Mouse (Mus musculus): ENCODE data around the gene Utp18. TPM values are rescaled to one million over a fixed set of nuclear protein-coding genes. Genes with fewer than 3 reads are reported as not detected.

Utp18 gene
- total and polyA plus RNA-seq, 3 experiments: 2.9 to 11.3 (median 9.9) TPM

DNA sequence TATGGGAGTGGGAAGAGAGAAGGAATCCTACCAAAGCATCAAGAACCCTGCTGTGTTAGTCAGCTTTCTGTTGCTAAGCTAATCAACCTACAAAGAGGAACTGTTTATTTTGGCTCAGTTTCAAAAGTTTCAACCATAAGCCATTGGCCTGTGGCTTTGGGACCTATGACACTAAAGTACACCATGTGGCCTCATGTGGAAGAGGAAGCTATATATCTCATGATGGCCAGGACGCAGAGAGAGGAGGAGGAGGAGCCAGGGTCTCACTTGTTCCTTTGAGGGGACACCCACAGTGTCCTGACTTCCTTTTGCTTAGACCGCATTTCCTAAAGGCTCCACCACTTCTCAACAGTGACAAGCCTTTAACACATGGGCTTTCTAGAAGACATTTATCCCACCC lies 64.0 kb downstream of the Utp18 start:
- intact Hi-C loops (cut with DNase I): no loop called here
- Histone ChIP-seq H3K79me2 (replicated peaks; ENCODE audit: control insufficient read depth, insufficient read depth, low read length) (no peaks in the 10 kb centered on the region), H3K9ac (ENCODE audit: low read depth, low read length) (no peak overlapping the region), H3K36me3 (ENCODE audit: control insufficient read depth, insufficient read depth, low read length) (no peaks in the 10 kb centered on the region), H3K4me3 (no peak overlapping the region), H3K4me1 (ENCODE audit: control insufficient read depth, insufficient read depth, low read length) (no peaks in the 10 kb centered on the region), H3K27me3 (ENCODE audit: control insufficient read depth, insufficient read depth, low read length) (no peaks in the 10 kb centered on the region), H3K27ac (no peak overlapping the region)
- whole genome bisulfite sequencing: 17% methylated on average over 2 of the region's 2 CpGs
- TF ChIP-seq EP300 (IDR thresholded peaks at IDR 0.05; ENCODE audit: insufficient read depth, low read depth, low read length) (no peak), CTCF (IDR thresholded peaks at IDR 0.05) (no peak), POLR2A (IDR thresholded peaks at IDR 0.05; ENCODE audit: insufficient read depth, low read depth, low read length) (no peak)
- peak in 1 of 2 experiments; percentile 20 for DNase-seq

- intact Hi-C loops (cut with DNase I): loop anchor here (10.0 kb wide), 1 partner anchor 673 kb away; no protein-coding TSS in a partner anchor
- no peak overlapping the region for H3K27ac ChIP-seq
- H3K79me2 ChIP-seq (replicated peaks; ENCODE audit: control insufficient read depth, insufficient read depth, low read length): no peaks in the 10 kb centered on the region
- no peaks in the 10 kb centered on the region for H3K36me3 ChIP-seq (ENCODE audit: control insufficient read depth, insufficient read depth, low read length)
- TF ChIP-seq CTCF (IDR thresholded peaks at IDR 0.05) (no peak), POLR2A (IDR thresholded peaks at IDR 0.05; ENCODE audit: insufficient read depth, low read depth, low read length) (no peak), EP300 (IDR thresholded peaks at IDR 0.05; ENCODE audit: insufficient read depth, low read depth, low read length) (no peak)
- 39% methylated on average over 15 of the region's 15 CpGs for WGBS
- H3K4me3 ChIP-seq: no peak overlapping the region
- H3K9ac ChIP-seq (ENCODE audit: low read depth, low read length): no peak overlapping the region
- no peaks in the 10 kb centered on the region for H3K27me3 ChIP-seq (ENCODE audit: control insufficient read depth, insufficient read depth, low read length)
- no peaks in the 10 kb centered on the region for H3K4me1 ChIP-seq (ENCODE audit: control insufficient read depth, insufficient read depth, low read length)
- no peak for DNase-seq
Measured at GRCm38 (mm10) chr11:93817966-93818738, 67.4 kb downstream of the Utp18 start.

- Histone ChIP-seq H3K27me3 (ENCODE audit: control insufficient read depth, insufficient read depth, low read length) (no peaks in the 10 kb centered on the region), H3K4me1 (ENCODE audit: control insufficient read depth, insufficient read depth, low read length) (no peaks in the 10 kb centered on the region), H3K79me2 (replicated peaks; ENCODE audit: control insufficient read depth, insufficient read depth, low read length) (no peaks in the 10 kb centered on the region), H3K9ac (ENCODE audit: low read depth, low read length) (no peak overlapping the region), H3K36me3 (ENCODE audit: control insufficient read depth, insufficient read depth, low read length) (no peaks in the 10 kb centered on the region), H3K27ac (no peak overlapping the region), H3K4me3 (no peak overlapping the region)
- TF ChIP-seq EP300 (IDR thresholded peaks at IDR 0.05; ENCODE audit: insufficient read depth, low read depth, low read length) (no peak), CTCF (IDR thresholded peaks at IDR 0.05) (no peak)
- WGBS: 76% methylated on average over 4 of the region's 4 CpGs
- no peak for DNase-seq
- intact Hi-C loops (cut with DNase I): loop anchor here (1.0 to 10.0 kb wide), 3 partner anchors 262 to 668 kb away; no protein-coding TSS in a partner anchor
Measured at GRCm38 (mm10) chr11:93812955-93813354, 72.6 kb downstream of the Utp18 start.

- no peak overlapping the region for H3K9ac ChIP-seq (ENCODE audit: low read depth, low read length)
- no peaks in the 10 kb centered on the region for H3K36me3 ChIP-seq (ENCODE audit: control insufficient read depth, insufficient read depth, low read length)
- H3K79me2 ChIP-seq (replicated peaks; ENCODE audit: control insufficient read depth, insufficient read depth, low read length): no peaks in the 10 kb centered on the region
- H3K4me3 ChIP-seq: no peak overlapping the region
- DNase-seq: peak; percentile 12 to 27
- TF ChIP-seq CTCF (IDR thresholded peaks at IDR 0.05) (peak; percentile 77), POLR2A (IDR thresholded peaks at IDR 0.05; ENCODE audit: insufficient read depth, low read depth, low read length) (no peak), EP300 (IDR thresholded peaks at IDR 0.05; ENCODE audit: insufficient read depth, low read depth, low read length) (0 out of 2 replicates have a peak, but pooled peaks have one; percentile 43)
- H3K27me3 ChIP-seq (ENCODE audit: control insufficient read depth, insufficient read depth, low read length): no peaks in the 10 kb centered on the region
- intact Hi-C loops (cut with DNase I): loop anchor here (1.0 to 10.0 kb wide), 3 partner anchors 261 to 667 kb away; no protein-coding TSS in a partner anchor
- 25% methylated on average over 11 of the region's 11 CpGs for WGBS
- no peaks in the 10 kb centered on the region for H3K4me1 ChIP-seq (ENCODE audit: control insufficient read depth, insufficient read depth, low read length)
- H3K27ac ChIP-seq: no peak overlapping the region
Measured at GRCm38 (mm10) chr11:93812125-93812868, 73.3 kb downstream of the Utp18 start.

Other genes starting within 250 kb of the Utp18 start
- gene Mbtd1, start 86 bp upstream of the Utp18 start, total RNA-seq (2021): 10 to 100 TPM; 10.8 to 12.3 TPM
- gene Mbtd1, start 86 bp upstream of the Utp18 start, polyA plus RNA-seq (2012; rRNA removed): 3.0 and 4.6 TPM in 2 replicates
- gene Nme2, start 70.5 kb upstream of the Utp18 start, total RNA-seq (2021): 1,000 to 10,000 TPM in 1 of 2 experiments, 100 to 1,000 TPM in 1; 935 to 1,129 TPM
- gene Nme2, start 70.5 kb upstream of the Utp18 start, polyA plus RNA-seq (2012; rRNA removed): 469 and 474 TPM in 2 replicates
- 10 to 100 TPM in 1 of 2 experiments, 1 to 10 TPM in 1; 7.4 to 11.4 TPM for gene Gm20390, start 82.5 kb upstream of the Utp18 start, total RNA-seq (2021)
- gene Gm20390, start 82.5 kb upstream of the Utp18 start, polyA plus RNA-seq (2012; rRNA removed): 10.5 and 11.1 TPM in 2 replicates
- gene Nme1, start 82.8 kb upstream of the Utp18 start, total RNA-seq (2021): 10 to 100 TPM; 13.9 to 19.7 TPM
- gene Nme1, start 82.8 kb upstream of the Utp18 start, polyA plus RNA-seq (2012; rRNA removed): 32.4 and 35.2 TPM in 2 replicates
- gene Spag9, start 110.3 kb upstream of the Utp18 start, total RNA-seq (2021): 100 to 1,000 TPM; 131 to 155 TPM
- gene Spag9, start 110.3 kb upstream of the Utp18 start, polyA plus RNA-seq (2012; rRNA removed): 23.9 and 40.7 TPM in 2 replicates

Measured in heart, adult 2 months (tissue).